Mouse (Mus musculus): Measurements from ENCODE around the gene Gm8332. TPM values are rescaled to one million over a fixed set of nuclear protein-coding genes. Genes with fewer than 3 reads are reported as not detected.
"Not testable (repeated sequence)": the region's sequence is repeated elsewhere in the genome, so short reads cannot be mapped to it uniquely, and the experiment has no call there.

Gene Gm8332
- polyA plus RNA-seq, 1 experiment = not detected

- no peak overlapping the region for H3K27ac ChIP-seq (ENCODE audit: insufficient read depth, low read depth, low read length)
- no peak overlapping the region for H3K4me3 ChIP-seq (ENCODE audit: insufficient read depth, low read depth, low read length)
- TF ChIP-seq POLR2A (IDR thresholded peaks at IDR 0.05; ENCODE audit: insufficient read depth, low read depth, low read length) (no peak), CTCF (IDR thresholded peaks at IDR 0.05; ENCODE audit: insufficient read depth, low read depth, low read length) (no peak)
- WGBS = 83% methylated on average over 12 of the region's 12 CpGs
- H3K4me1 ChIP-seq (ENCODE audit: control insufficient read depth, insufficient read depth, low read length) = no peaks in the 10 kb centered on the region
Observed at GRCm38 (mm10) chr12:88214641-88215040, 35.3 kb downstream of the Gm8332 start.

GRCm38 (mm10) chr12:88211458-88211857 is 38.4 kb downstream of the Gm8332 start:
- WGBS = 89% methylated on average over 9 of the region's 9 CpGs
- H3K4me1 ChIP-seq (ENCODE audit: control insufficient read depth, insufficient read depth, low read length); H3K27ac ChIP-seq (ENCODE audit: insufficient read depth, low read depth, low read length); H3K4me3 ChIP-seq (ENCODE audit: insufficient read depth, low read depth, low read length): not testable (repeated sequence)

- no peaks in the 10 kb centered on the region for H3K4me1 ChIP-seq (ENCODE audit: control insufficient read depth, insufficient read depth, low read length)
- TF ChIP-seq CTCF (IDR thresholded peaks at IDR 0.05; ENCODE audit: insufficient read depth, low read depth, low read length) (no peak), POLR2A (IDR thresholded peaks at IDR 0.05; ENCODE audit: insufficient read depth, low read depth, low read length) (no peak)
- no peak overlapping the region for H3K4me3 ChIP-seq (ENCODE audit: insufficient read depth, low read depth, low read length)
- no peak overlapping the region for H3K27ac ChIP-seq (ENCODE audit: insufficient read depth, low read depth, low read length)
- WGBS = 91% methylated on average over 2 of the region's 2 CpGs
Observed at GRCm38 (mm10) chr12:88202856-88203255, 47.0 kb downstream of the Gm8332 start.

Other genes starting within 250 kb of the Gm8332 start
- not detected in 2 replicates for gene Gm2075, start 238.3 kb downstream of the Gm8332 start, polyA plus RNA-seq (2012; ENCODE audit: insufficient read depth, insufficient read length, low replicate concordance, missing spikeins)
- gene Gm6803, start 231.3 kb downstream of the Gm8332 start, polyA plus RNA-seq (2012; ENCODE audit: insufficient read depth, insufficient read length, low replicate concordance, missing spikeins) = not detected in 2 replicates
- not detected in 2 replicates for gene Gm2056, start 223.1 kb downstream of the Gm8332 start, polyA plus RNA-seq (2012; ENCODE audit: insufficient read depth, insufficient read length, low replicate concordance, missing spikeins)
- gene Gm16368, start 166.4 kb downstream of the Gm8332 start, polyA plus RNA-seq (2012; ENCODE audit: insufficient read depth, insufficient read length, low replicate concordance, missing spikeins) = not detected in 2 replicates
- not detected in 2 replicates for gene Gm10436, start 68.0 kb downstream of the Gm8332 start, polyA plus RNA-seq (2012; ENCODE audit: insufficient read depth, insufficient read length, low replicate concordance, missing spikeins)
- gene Gm5662, start 24.4 kb upstream of the Gm8332 start, polyA plus RNA-seq (2012; ENCODE audit: insufficient read depth, insufficient read length, low replicate concordance, missing spikeins) = not detected in 2 replicates
- gene Gm5039, start 73.9 kb upstream of the Gm8332 start, polyA plus RNA-seq (2012; ENCODE audit: insufficient read depth, insufficient read length, low replicate concordance, missing spikeins) = not detected in 2 replicates
- gene Adck1, start 110.5 kb upstream of the Gm8332 start, polyA plus RNA-seq (2012; ENCODE audit: insufficient read depth, insufficient read length, low replicate concordance, missing spikeins) = not detected in 2 replicates